Mouse (Mus musculus) lung, postnatal 0 days (tissue): ENCODE measurements around the gene Esrrg.

Source experiments
- CTCF ChIP-seq: IDR thresholded peaks from 2 replicates; pipeline ENCODE4 v1.5.1; 2016; ENCODE audit warnings: antibody characterized with exemption, mild to moderate bottlenecking
- EP300 ChIP-seq: IDR thresholded peaks from 2 replicates; pipeline ENCODE4 v1.6.1; 2016; ENCODE audit warnings: antibody characterized with exemption, mild to moderate bottlenecking, control low read depth

- TF ChIP-seq EP300 (no peak), CTCF (no peak)
These were observed 63.9 kb downstream of the Esrrg start for GRCm38 (mm10) chr1:187672446-187672845.
